Mouse (Mus musculus) MEL (cell line): ENCODE measurements around the gene Cmtm6. TPM values are rescaled to one million over a fixed set of nuclear protein-coding genes. Genes with fewer than 3 reads are reported as not detected.

Source experiments
- DNase-seq: peaks from one replicate; pipeline ENCODE4 v3.0.0; 2011; ENCODE audit warnings: low read depth, low spot score
- H3K27ac ChIP-seq: 2 replicates; pipeline ENCODE4 v1.5.1; 2012; ENCODE audit warnings: low read depth, mild to moderate bottlenecking, control low read depth, low read length, moderate library complexity; ENCODE audit not compliant: control insufficient read depth
- H3K27me3 ChIP-seq, 2 experiments: fragments of 150-350 bp in 1 of 2; sonication (generic) in 1 of 2; 2 replicates each; pipeline ENCODE4 v1.6.1; 2012; ENCODE audit warnings: low read length in 2 of 2, mild to moderate bottlenecking in 2 of 2, improper control_type of control experiment in 1 of 2, moderate library complexity in 1 of 2; ENCODE audit not compliant: insufficient read depth in 2 of 2, control insufficient read depth in 1 of 2
- H3K36me3 ChIP-seq, 2 experiments: 2 replicates each; pipeline ENCODE4 v1.6.1; 2012 to 2014; ENCODE audit warnings: low read length in 2 of 2, improper control_type of control experiment in 1 of 2, inconsistent platforms in 1 of 2, mild to moderate bottlenecking in 1 of 2; ENCODE audit not compliant: insufficient read depth in 2 of 2, control insufficient read depth in 1 of 2
- H3K4me1 ChIP-seq, 2 experiments: fragments of 150-350 bp in 1 of 2; sonication (generic) in 1 of 2; 2 replicates each; pipeline ENCODE4 v1.6.1; 2012; ENCODE audit warnings: low read length in 2 of 2, improper control_type of control experiment in 1 of 2, mild to moderate bottlenecking in 1 of 2; ENCODE audit not compliant: insufficient read depth in 2 of 2, control insufficient read depth in 1 of 2
- H3K4me3 ChIP-seq, 2 experiments: fragments of 150-350 bp in 1 of 2; sonication (generic) in 1 of 2; 2 replicates each; pipeline ENCODE4 v1.5.1; 2012; ENCODE audit warnings: low read depth in 2 of 2, low read length in 2 of 2, mild to moderate bottlenecking in 2 of 2, moderate library complexity in 2 of 2, control low read depth in 1 of 2, improper control_type of control experiment in 1 of 2; ENCODE audit not compliant: control insufficient read depth in 1 of 2, insufficient read depth in 1 of 2
- H3K79me2 ChIP-seq: 2 replicates; pipeline ENCODE4 v1.6.1; 2012; ENCODE audit warnings: mild to moderate bottlenecking, low read length, moderate library complexity; ENCODE audit not compliant: control insufficient read depth, poor library complexity, insufficient read depth
- H3K9ac ChIP-seq: 2 replicates; pipeline ENCODE4 v1.6.1; 2012; ENCODE audit warnings: low read depth, mild to moderate bottlenecking, control low read depth, low read length, moderate library complexity; ENCODE audit not compliant: control insufficient read depth, poor library complexity, severe bottlenecking
- H3K9me3 ChIP-seq: fragments of 150-350 bp; sonication (generic); replicated peaks from 2 replicates; pipeline ENCODE4 v1.6.1; 2012; ENCODE audit warnings: mild to moderate bottlenecking, low read length, improper control_type of control experiment, moderate library complexity; ENCODE audit not compliant: insufficient read depth
- BHLHE40 ChIP-seq: IDR thresholded peaks from 2 replicates; pipeline ENCODE4 v1.6.1; 2012; ENCODE audit warnings: low read depth, mild to moderate bottlenecking, inconsistent platforms, low read length, improper control_type of control experiment, borderline replicate concordance
- CHD1 ChIP-seq: IDR thresholded peaks from 2 replicates; pipeline ENCODE4 v1.6.1; 2012; ENCODE audit warnings: low read depth, mild to moderate bottlenecking, inconsistent platforms, low read length, improper control_type of control experiment
- CHD2 ChIP-seq: IDR thresholded peaks from 2 replicates; pipeline ENCODE4 v1.6.1; 2011; ENCODE audit warnings: low read length, improper control_type of control experiment
- CTCF ChIP-seq, 3 experiments: IDR thresholded peaks in 2 of 3; conservative IDR thresholded peaks in 1 of 3; 2 replicates each; pipeline ENCODE4 v1.5.1; 2011 to 2012; ENCODE audit warnings: low read length in 3 of 3, low read depth in 2 of 3, mild to moderate bottlenecking in 2 of 3, improper control_type of control experiment in 1 of 3, inconsistent platforms in 1 of 3, mixed read lengths in 1 of 3, moderate library complexity in 1 of 3; ENCODE audit not compliant: control insufficient read depth in 1 of 3, insufficient read depth in 1 of 3, poor library complexity in 1 of 3, severe bottlenecking in 1 of 3
- E2F4 ChIP-seq: IDR thresholded peaks from 2 replicates; pipeline ENCODE4 v1.6.1; 2011; ENCODE audit warnings: low read depth, low read length, improper control_type of control experiment, borderline replicate concordance
- EP300 ChIP-seq, 2 experiments: IDR thresholded peaks; 2 replicates each; pipeline ENCODE4 v1.6.1; 2011; ENCODE audit warnings: improper control_type of control experiment in 2 of 2, low read length in 2 of 2, low read depth in 1 of 2, mild to moderate bottlenecking in 1 of 2
- ETS1 ChIP-seq: IDR thresholded peaks from 2 replicates; pipeline ENCODE4 v1.6.1; 2012; ENCODE audit warnings: low read depth, mild to moderate bottlenecking, inconsistent platforms, low read length, improper control_type of control experiment, moderate library complexity
- GABPA ChIP-seq: IDR thresholded peaks from 2 replicates; pipeline ENCODE4 v1.6.1; 2012; ENCODE audit warnings: low read depth, mild to moderate bottlenecking, inconsistent platforms, low read length, improper control_type of control experiment, moderate library complexity
- GATA1 ChIP-seq: IDR thresholded peaks from 2 replicates; pipeline ENCODE4 v1.6.1; 2011; ENCODE audit warnings: low read depth, low read length, improper control_type of control experiment
- HCFC1 ChIP-seq: IDR thresholded peaks from 2 replicates; pipeline ENCODE4 v1.6.1; 2012; ENCODE audit warnings: low read depth, mild to moderate bottlenecking, inconsistent platforms, low read length, improper control_type of control experiment, moderate library complexity
- JUND ChIP-seq: IDR thresholded peaks from 2 replicates; pipeline ENCODE4 v1.6.1; 2011; ENCODE audit warnings: low read depth, mild to moderate bottlenecking, improper control_type of control experiment, low read length
- KAT2A ChIP-seq: conservative IDR thresholded peaks from 2 replicates; pipeline ENCODE4 v1.6.1; 2012; ENCODE audit warnings: low read depth, low read length, improper control_type of control experiment, inconsistent platforms
- MAFK ChIP-seq: IDR thresholded peaks from 2 replicates; pipeline ENCODE4 v1.6.1; 2011; ENCODE audit warnings: low read depth, mild to moderate bottlenecking, low read length, improper control_type of control experiment, borderline replicate concordance
- MAX ChIP-seq: IDR thresholded peaks from 2 replicates; pipeline ENCODE4 v1.6.1; 2011; ENCODE audit warnings: low read length, improper control_type of control experiment
- MAZ ChIP-seq: IDR thresholded peaks from 2 replicates; pipeline ENCODE4 v1.6.1; 2012; ENCODE audit warnings: low read depth, mild to moderate bottlenecking, inconsistent platforms, low read length, improper control_type of control experiment
- MEF2A ChIP-seq: IDR thresholded peaks from 2 replicates; pipeline ENCODE4 v1.6.1; 2014; ENCODE audit warnings: low read depth, mild to moderate bottlenecking, inconsistent platforms, low read length, improper control_type of control experiment; ENCODE audit not compliant: poor library complexity, insufficient replicate concordance, severe bottlenecking; ENCODE audit errors: extremely low read depth
- MXI1 ChIP-seq: IDR thresholded peaks from 2 replicates; pipeline ENCODE4 v1.6.1; 2011; ENCODE audit warnings: mild to moderate bottlenecking, low read depth, low read length, improper control_type of control experiment
- MYB ChIP-seq: IDR thresholded peaks from 2 replicates; pipeline ENCODE4 v1.6.1; 2011; ENCODE audit warnings: mild to moderate bottlenecking, low read depth, low read length, improper control_type of control experiment
- MYC ChIP-seq: IDR thresholded peaks from 2 replicates; pipeline ENCODE4 v1.6.1; 2011; ENCODE audit warnings: low read depth, mild to moderate bottlenecking, low read length, improper control_type of control experiment, moderate library complexity
- NELFE ChIP-seq: IDR thresholded peaks from 2 replicates; pipeline ENCODE4 v1.6.1; 2011; ENCODE audit warnings: low read depth, low read length, improper control_type of control experiment
- NRF1 ChIP-seq: IDR thresholded peaks from 2 replicates; pipeline ENCODE4 v1.6.1; 2014; ENCODE audit warnings: low read depth, mild to moderate bottlenecking, inconsistent platforms, low read length, improper control_type of control experiment, moderate library complexity; ENCODE audit not compliant: poor library complexity, insufficient read depth, severe bottlenecking
- POLR2A ChIP-seq, 2 experiments: IDR thresholded peaks; 2 replicates each; pipeline ENCODE4 v1.6.1; 2011 to 2012; ENCODE audit warnings: low read length in 2 of 2, mild to moderate bottlenecking in 2 of 2, control low read depth in 1 of 2, improper control_type of control experiment in 1 of 2, low read depth in 1 of 2, moderate library complexity in 1 of 2; ENCODE audit not compliant: control insufficient read depth in 1 of 2, insufficient read depth in 1 of 2, poor library complexity in 1 of 2
- POLR2AphosphoS2 ChIP-seq: IDR thresholded peaks from 2 replicates; pipeline ENCODE4 v1.6.1; 2011; ENCODE audit warnings: low read length, improper control_type of control experiment
- POLR2AphosphoS5 ChIP-seq: IDR thresholded peaks from 2 replicates; pipeline ENCODE4 v1.6.1; 2012; ENCODE audit warnings: low read depth, borderline replicate concordance, mild to moderate bottlenecking, inconsistent platforms, low read length, moderate library complexity, mixed read lengths
- RCOR1 ChIP-seq: IDR thresholded peaks from 2 replicates; pipeline ENCODE4 v1.6.1; 2012; ENCODE audit warnings: low read depth, mild to moderate bottlenecking, inconsistent platforms, low read length, improper control_type of control experiment
- SMC3 ChIP-seq: IDR thresholded peaks from 2 replicates; pipeline ENCODE4 v1.6.1; 2011; ENCODE audit warnings: low read depth, low read length, improper control_type of control experiment
- TAL1 ChIP-seq: IDR thresholded peaks from 2 replicates; pipeline ENCODE4 v1.6.1; 2012; ENCODE audit warnings: mild to moderate bottlenecking, inconsistent platforms, low read length, moderate library complexity, mixed read lengths
- TBP ChIP-seq: IDR thresholded peaks from 2 replicates; pipeline ENCODE4 v1.8.0; 2011; ENCODE audit warnings: low read depth, low read length, improper control_type of control experiment
- TCF12 ChIP-seq: IDR thresholded peaks from 2 replicates; pipeline ENCODE4 v1.6.1; 2014; ENCODE audit warnings: low read depth, mild to moderate bottlenecking, inconsistent platforms, low read length, improper control_type of control experiment, moderate library complexity
- UBTF ChIP-seq: IDR thresholded peaks from 2 replicates; pipeline ENCODE4 v1.6.1; 2012; ENCODE audit warnings: low read depth, mild to moderate bottlenecking, inconsistent platforms, low read length, improper control_type of control experiment, moderate library complexity, borderline replicate concordance; ENCODE audit not compliant: insufficient read depth
- USF1 ChIP-seq: IDR thresholded peaks from 2 replicates; pipeline ENCODE4 v1.6.1; 2014; ENCODE audit warnings: low read depth, mild to moderate bottlenecking, inconsistent platforms, low read length, improper control_type of control experiment, moderate library complexity
- USF2 ChIP-seq, 2 experiments: IDR thresholded peaks; 2 replicates each; pipeline ENCODE4 v1.6.1; 2011 to 2012; ENCODE audit warnings: improper control_type of control experiment in 2 of 2, low read length in 2 of 2, borderline replicate concordance in 1 of 2, inconsistent platforms in 1 of 2, low read depth in 1 of 2, mild to moderate bottlenecking in 1 of 2; ENCODE audit not compliant: insufficient read depth in 1 of 2
- ZC3H11A ChIP-seq: IDR thresholded peaks from 2 replicates; pipeline ENCODE4 v1.6.1; 2012; ENCODE audit warnings: low read depth, mild to moderate bottlenecking, inconsistent platforms, low read length, improper control_type of control experiment
- ZKSCAN1 ChIP-seq: IDR thresholded peaks from 2 replicates; pipeline ENCODE4 v1.6.1; 2012; ENCODE audit warnings: low read depth, mild to moderate bottlenecking, inconsistent platforms, low read length, improper control_type of control experiment, moderate library complexity
- ZMIZ1 ChIP-seq: IDR thresholded peaks from 2 replicates; pipeline ENCODE4 v1.6.1; 2012; ENCODE audit warnings: low read depth, mild to moderate bottlenecking, inconsistent platforms, low read length, improper control_type of control experiment, moderate library complexity
- ZNF384 ChIP-seq: IDR thresholded peaks from 2 replicates; pipeline ENCODE4 v1.6.1; 2012; ENCODE audit warnings: low read depth, mild to moderate bottlenecking, inconsistent platforms, low read length, improper control_type of control experiment
- polyA plus RNA-seq, 2 experiments: library from polyadenylated mRNA; stranded (reverse) in 1 of 2; unstranded in 1 of 2; fragments of >175 nt in 1 of 2; fragments of >200 nt in 1 of 2; gene quantifications; 2 replicates each; pipeline versions ENCODE4 v1.2.1 to v1.2.4; 2012; ENCODE audit warnings: low replicate concordance in 2 of 2, low read depth in 1 of 2; ENCODE audit not compliant: insufficient read length in 2 of 2, insufficient read depth in 1 of 2, missing spikeins in 1 of 2
- total RNA-seq: library from RNA; depleted of rRNA; stranded (reverse); fragments of 300-350 nt; gene quantifications from 2 replicates; pipeline ENCODE4 v1.2.3, GENCODE M21; 2012

Cmtm6 gene
- total and polyA plus RNA-seq, 3 experiments = 17.6 to 21.7 TPM; not detected in 1

- H3K36me3 ChIP-seq = peaks cover 0 to 5% of the 10 kb centered on the region in 2 experiments; a peak in 2 of 4 replicates
- no peak overlapping the region for H3K27ac ChIP-seq
- TF ChIP-seq MAX (peak; percentile 53; the same call in 1 of the 2 replicates), POLR2AphosphoS5 (no peak), MAFK (no peak), ETS1 (peak; percentile 85), ZMIZ1 (no peak), GABPA (no peak), RCOR1 (peak; percentile 26; the same call in 1 of the 2 replicates), ZNF384 (no peak), MAZ (no peak), NRF1 (peak; percentile 30; the same call in 1 of the 2 replicates), MEF2A (no peak), POLR2AphosphoS2 (no peak), NELFE (no peak), HCFC1 (peak; percentile 68), USF2 (IDR thresholded peaks at IDR 0.05; ENCODE audit: borderline replicate concordance in 1 of 2, insufficient read depth in 1 of 2, low read depth in 1 of 2, low read length in 2 of 2) (no peak), TCF12 (peak; percentile 37; the same call in 1 of the 2 replicates), TBP (no peak), UBTF (no peak), POLR2A (IDR thresholded peaks at IDR 0.05; ENCODE audit: control insufficient read depth in 1 of 2, insufficient read depth in 1 of 2, low read depth in 1 of 2, low read length in 2 of 2, poor library complexity in 1 of 2) (no peak; a peak in 1 of 4 replicates), CHD1 (no peak), ZC3H11A (peak; percentile 77), TAL1 (no peak), GATA1 (no peak), SMC3 (peak; percentile 87), JUND (no peak), ZKSCAN1 (no peak), USF1 (no peak), KAT2A (no peak), MYB (no peak), CTCF (IDR thresholded peaks at IDR 0.05 in 2 of 3, conservative IDR thresholded peaks at IDR 0.05 in 1 of 3; ENCODE audit: control insufficient read depth in 1 of 3, insufficient read depth in 1 of 3, low read depth in 2 of 3, low read length in 3 of 3, poor library complexity in 1 of 3, severe bottlenecking in 1 of 3) (peak; percentile 92 to 98 (median 97)), CHD2 (no peak), EP300 (IDR thresholded peaks at IDR 0.05; ENCODE audit: low read depth in 1 of 2, low read length in 2 of 2) (no peak), MYC (no peak), E2F4 (no peak), MXI1 (peak; percentile 72), BHLHE40 (no peak)
Measured at GRCm38 (mm10) chr9:114752863-114753484, 22.1 kb downstream of the Cmtm6 start.

More at GRCm38 (mm10) chr9:114752863-114753484, 22.1 kb downstream of the Cmtm6 start:
- peak overlapping the region; percentile 35 to 67; a peak in 3 of 4 replicates for H3K4me3 ChIP-seq
- no peaks in the 10 kb centered on the region for H3K27me3 ChIP-seq
- no peaks in the 10 kb centered on the region for H3K79me2 ChIP-seq
- H3K9ac ChIP-seq = peak overlapping the region; percentile 57
- DNase-seq = peak; percentile 95
- H3K4me1 ChIP-seq = no peaks in the 10 kb centered on the region; a peak in 1 of 4 replicates
- H3K9me3 ChIP-seq = no peaks in the 10 kb centered on the region
